Mouse (Mus musculus) MEL (cell line): Measurements from ENCODE around the gene Kcnh1.

Experiments used
- CHD1 ChIP-seq: IDR thresholded peaks from 2 replicates; pipeline ENCODE4 v1.6.1; 2012; ENCODE audit warnings: low read depth, mild to moderate bottlenecking, inconsistent platforms, low read length, improper control_type of control experiment
- CHD2 ChIP-seq: IDR thresholded peaks from 2 replicates; pipeline ENCODE4 v1.6.1; 2011; ENCODE audit warnings: low read length, improper control_type of control experiment
- CTCF ChIP-seq, 3 experiments: IDR thresholded peaks in 2 of 3; conservative IDR thresholded peaks in 1 of 3; 2 replicates each; pipeline ENCODE4 v1.5.1; 2011 to 2012; ENCODE audit warnings: low read length in 3 of 3, low read depth in 2 of 3, mild to moderate bottlenecking in 2 of 3, improper control_type of control experiment in 1 of 3, inconsistent platforms in 1 of 3, mixed read lengths in 1 of 3, moderate library complexity in 1 of 3; ENCODE audit not compliant: control insufficient read depth in 1 of 3, insufficient read depth in 1 of 3, poor library complexity in 1 of 3, severe bottlenecking in 1 of 3
- ELF1 ChIP-seq: IDR thresholded peaks from 2 replicates; pipeline ENCODE4 v1.6.1; 2014; ENCODE audit warnings: low read depth, mild to moderate bottlenecking, inconsistent platforms, low read length, improper control_type of control experiment, moderate library complexity
- ETS1 ChIP-seq: IDR thresholded peaks from 2 replicates; pipeline ENCODE4 v1.6.1; 2012; ENCODE audit warnings: low read depth, mild to moderate bottlenecking, inconsistent platforms, low read length, improper control_type of control experiment, moderate library complexity
- GATA1 ChIP-seq: IDR thresholded peaks from 2 replicates; pipeline ENCODE4 v1.6.1; 2011; ENCODE audit warnings: low read depth, low read length, improper control_type of control experiment
- JUND ChIP-seq: IDR thresholded peaks from 2 replicates; pipeline ENCODE4 v1.6.1; 2011; ENCODE audit warnings: low read depth, mild to moderate bottlenecking, improper control_type of control experiment, low read length
- NELFE ChIP-seq: IDR thresholded peaks from 2 replicates; pipeline ENCODE4 v1.6.1; 2011; ENCODE audit warnings: low read depth, low read length, improper control_type of control experiment
- POLR2A ChIP-seq, 2 experiments: IDR thresholded peaks; 2 replicates each; pipeline ENCODE4 v1.6.1; 2011 to 2012; ENCODE audit warnings: low read length in 2 of 2, mild to moderate bottlenecking in 2 of 2, control low read depth in 1 of 2, improper control_type of control experiment in 1 of 2, low read depth in 1 of 2, moderate library complexity in 1 of 2; ENCODE audit not compliant: control insufficient read depth in 1 of 2, insufficient read depth in 1 of 2, poor library complexity in 1 of 2
- POLR2AphosphoS5 ChIP-seq: IDR thresholded peaks from 2 replicates; pipeline ENCODE4 v1.6.1; 2012; ENCODE audit warnings: low read depth, borderline replicate concordance, mild to moderate bottlenecking, inconsistent platforms, low read length, moderate library complexity, mixed read lengths
- TAL1 ChIP-seq: IDR thresholded peaks from 2 replicates; pipeline ENCODE4 v1.6.1; 2012; ENCODE audit warnings: mild to moderate bottlenecking, inconsistent platforms, low read length, moderate library complexity, mixed read lengths
- USF1 ChIP-seq: IDR thresholded peaks from 2 replicates; pipeline ENCODE4 v1.6.1; 2014; ENCODE audit warnings: low read depth, mild to moderate bottlenecking, inconsistent platforms, low read length, improper control_type of control experiment, moderate library complexity
- USF2 ChIP-seq, 2 experiments: IDR thresholded peaks; 2 replicates each; pipeline ENCODE4 v1.6.1; 2011 to 2012; ENCODE audit warnings: improper control_type of control experiment in 2 of 2, low read length in 2 of 2, borderline replicate concordance in 1 of 2, inconsistent platforms in 1 of 2, low read depth in 1 of 2, mild to moderate bottlenecking in 1 of 2; ENCODE audit not compliant: insufficient read depth in 1 of 2
- ZKSCAN1 ChIP-seq: IDR thresholded peaks from 2 replicates; pipeline ENCODE4 v1.6.1; 2012; ENCODE audit warnings: low read depth, mild to moderate bottlenecking, inconsistent platforms, low read length, improper control_type of control experiment, moderate library complexity

DNA sequence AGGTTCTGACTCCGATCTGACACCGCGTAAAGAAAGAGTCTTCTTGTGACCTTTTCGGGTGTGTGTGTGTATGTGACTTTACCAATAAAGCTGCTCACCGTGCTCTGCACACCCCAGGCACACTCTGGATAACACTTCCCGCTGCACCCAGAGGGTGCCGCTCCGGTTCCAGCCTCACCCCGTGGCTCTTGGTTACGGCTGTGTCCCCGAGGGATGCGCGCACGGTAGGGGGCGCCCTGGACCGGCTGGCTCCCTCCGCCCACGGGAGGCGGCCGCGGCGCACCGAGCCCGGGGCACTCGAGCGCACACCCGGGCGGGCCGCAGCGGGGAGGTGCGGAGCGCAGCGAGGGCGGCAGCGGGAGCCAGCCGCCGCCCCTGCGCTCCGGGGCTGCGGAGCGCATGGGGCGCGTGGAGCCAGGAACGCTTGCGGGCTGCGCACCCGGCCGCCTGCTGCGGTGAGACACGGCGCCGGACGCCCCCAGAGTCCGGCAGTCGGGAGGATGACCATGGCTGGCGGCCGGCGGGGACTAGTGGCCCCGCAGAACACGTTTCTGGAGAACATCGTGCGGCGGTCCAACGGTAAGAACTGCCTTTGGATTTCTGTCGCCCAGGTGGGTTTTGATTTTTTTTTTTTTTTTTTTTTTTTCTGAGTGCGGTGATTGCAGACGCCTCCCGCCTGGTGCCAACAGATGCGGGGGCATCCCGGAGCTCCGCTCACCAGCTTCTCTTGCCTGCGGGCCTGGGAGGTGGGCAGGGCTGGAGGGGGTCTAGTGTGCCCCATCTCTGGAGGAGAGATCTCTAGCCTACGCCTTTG, at the start of gene Kcnh1:
- no peak for TF ChIP-seq TAL1
- TF ChIP-seq CHD2, result no peak
- no peak for TF ChIP-seq POLR2A (IDR thresholded peaks at IDR 0.05; ENCODE audit: control insufficient read depth in 1 of 2, insufficient read depth in 1 of 2, low read depth in 1 of 2, low read length in 2 of 2, poor library complexity in 1 of 2)
- TF ChIP-seq POLR2AphosphoS5, result no peak
- no peak for TF ChIP-seq CHD1
- no peak for TF ChIP-seq CTCF (IDR thresholded peaks at IDR 0.05 in 2 of 3, conservative IDR thresholded peaks at IDR 0.05 in 1 of 3; ENCODE audit: control insufficient read depth in 1 of 3, insufficient read depth in 1 of 3, low read depth in 2 of 3, low read length in 3 of 3, poor library complexity in 1 of 3, severe bottlenecking in 1 of 3)
- no peak for TF ChIP-seq ZKSCAN1
- TF ChIP-seq JUND, result no peak
- no peak for TF ChIP-seq GATA1
- TF ChIP-seq NELFE, result no peak
- no peak for TF ChIP-seq USF2 (IDR thresholded peaks at IDR 0.05; ENCODE audit: borderline replicate concordance in 1 of 2, insufficient read depth in 1 of 2, low read depth in 1 of 2, low read length in 2 of 2)
- no peak for TF ChIP-seq ETS1
- no peak for TF ChIP-seq ELF1
- no peak for TF ChIP-seq USF1
